ENCODE assay signal across 8 mouse cellular contexts in genomic region chr11:84943948-84944347, GRCm38 (mm10). TPM values are rescaled to one million over a fixed set of nuclear protein-coding genes. Genes with fewer than 3 reads are reported as not detected.
DNase-seq lines count a peak whose midpoint lies in the region; ATAC-seq and TF ChIP-seq lines count a peak whose summit lies in the region.

No protein-coding gene starts in this region.

- DNase-seq in A20 (ENCODE audit: low read depth, low spot score) = peak; percentile 31
- DNase-seq in adrenal gland, adult (ENCODE audit: inconsistent age in 2 of 2, low spot score in 1 of 2) = peak; percentile 44 to 80
- peak; percentile 54 for DNase-seq in forebrain, embryonic 14.5 days (ENCODE audit: low spot score)
- DNase-seq in lung, adult 2 months = peak; percentile 41
- DNase-seq in ovary, postnatal 10 days (ENCODE audit: low spot score) = peak; percentile 35
- no peak for DNase-seq in cerebellum, adult 11-12 months
- no peak for DNase-seq in right cerebral cortex, postnatal 14 days

- TF ChIP-seq CTCF in lung, adult 2 months (IDR thresholded peaks at IDR 0.05; ENCODE audit: insufficient read depth, low read length) = peak; percentile 13; the same call in 1 of the 2 replicates

- WGBS in forebrain, embryonic 14.5 days = 1% methylated on average over 15 of the region's 15 CpGs
- WGBS in intestine, embryonic 16.5 days = under 1% methylated on average over 15 of the region's 15 CpGs
- WGBS in lung, adult 2 months = under 1% methylated on average over 15 of the region's 15 CpGs

- TF ChIP-seq POLR2A in lung, adult 2 months (IDR thresholded peaks at IDR 0.05; ENCODE audit: borderline replicate concordance, extremely low read depth, low read depth, low read length) = no peak

- H3K27ac ChIP-seq in forebrain, embryonic 14.5 days (ENCODE audit: low read depth, low read length) = no peak overlapping the region
- H3K27ac ChIP-seq in intestine, embryonic 16.5 days (ENCODE audit: low read length) = no peak overlapping the region

- H3K9ac ChIP-seq in forebrain, embryonic 14.5 days (ENCODE audit: low read length) = peak overlapping the region; percentile 10; the same call in 1 of the 2 replicates
- no peak overlapping the region for H3K9ac ChIP-seq in intestine, embryonic 16.5 days (ENCODE audit: low read depth, low read length)

- H3K4me2 ChIP-seq in forebrain, embryonic 14.5 days (ENCODE audit: low read length) = peak overlapping the region; percentile 35
- peak overlapping the region; percentile 32; the same call in 1 of the 2 replicates for H3K4me2 ChIP-seq in intestine, embryonic 16.5 days (ENCODE audit: low read depth, low read length)

- H3K4me3 ChIP-seq in forebrain, embryonic 14.5 days (ENCODE audit: low read depth, low read length) = no peak overlapping the region; the same call in 1 of the 2 replicates
- no peak overlapping the region for H3K4me3 ChIP-seq in intestine, embryonic 16.5 days (ENCODE audit: low read length)
- H3K4me3 ChIP-seq in lung, adult 2 months (replicated peaks; ENCODE audit: extremely low read depth, low read depth, low read length) = no peak overlapping the region

- H3K36me3 ChIP-seq in forebrain, embryonic 14.5 days (ENCODE audit: control insufficient read depth, insufficient read depth, low read length) = no peaks in the 10 kb centered on the region
- no peaks in the 10 kb centered on the region for H3K36me3 ChIP-seq in intestine, embryonic 16.5 days (ENCODE audit: control insufficient read depth, insufficient read depth, low read length)

- no peaks in the 10 kb centered on the region for H3K27me3 ChIP-seq in forebrain, embryonic 14.5 days (replicated peaks; ENCODE audit: control insufficient read depth, insufficient read depth, low read length)
- H3K27me3 ChIP-seq in intestine, embryonic 16.5 days (replicated peaks; ENCODE audit: control insufficient read depth, insufficient read depth, low read length) = peaks cover 4% of the 10 kb centered on the region; the same call in 1 of the 2 replicates

- ATAC-seq in forebrain, embryonic 14.5 days = no peak
- peak; percentile 40; the same call in 1 of the 2 replicates for ATAC-seq in intestine, embryonic 16.5 days

- H3K9me3 ChIP-seq in forebrain, embryonic 14.5 days (replicated peaks; ENCODE audit: control insufficient read depth, low read length) = no peaks in the 10 kb centered on the region
- no peaks in the 10 kb centered on the region for H3K9me3 ChIP-seq in intestine, embryonic 16.5 days (ENCODE audit: control insufficient read depth, low read length)

- peaks cover 12% of the 10 kb centered on the region for H3K4me1 ChIP-seq in forebrain, embryonic 14.5 days (ENCODE audit: control insufficient read depth, insufficient read depth, low read length)
- H3K4me1 ChIP-seq in intestine, embryonic 16.5 days (ENCODE audit: control insufficient read depth, insufficient read depth, low read length) = no peaks in the 10 kb centered on the region
- no peaks in the 10 kb centered on the region for H3K4me1 ChIP-seq in lung, adult 2 months (ENCODE audit: control insufficient read depth, insufficient read depth, low read length)

RNA-seq across cellular contexts. Expression of gene Car4, which starts 13.6 kb away (rescaled TPM):
- polyA plus RNA-seq in forebrain, embryonic 14.5 days (2014; fragmentation: Nextera tagmentation; extraction: Ambion mirVana) = 2.7 and 3.8 TPM in 2 replicates
- polyA plus RNA-seq in intestine, embryonic 16.5 days (2015; fragmentation: Nextera tagmentation; extraction: Ambion mirVana) = 0.15 and 0.32 TPM in 2 replicates
- polyA plus RNA-seq in lung, adult 2 months (2012; rRNA removed) = 143 and 190 TPM in 2 replicates

RNA-seq across cellular contexts. Expression of gene Znhit3, which starts 27.8 kb away (rescaled TPM):
- 70.7 and 78.3 TPM in 2 replicates for polyA plus RNA-seq in forebrain, embryonic 14.5 days (2014; fragmentation: Nextera tagmentation; extraction: Ambion mirVana)
- polyA plus RNA-seq in intestine, embryonic 16.5 days (2015; fragmentation: Nextera tagmentation; extraction: Ambion mirVana) = 43.6 and 49.6 TPM in 2 replicates
- polyA plus RNA-seq in lung, adult 2 months (2012; rRNA removed) = 6.5 and 7.7 TPM in 2 replicates

Comparison
In these comparisons a context has a peak if more than half of its experiments do, and no peak if none do; other contexts are left out.
1. DNase-seq: peak in A20 (single experiment), adrenal gland, adult (2 of 2), forebrain, embryonic 14.5 days (single experiment), lung, adult 2 months (single experiment) and ovary, postnatal 10 days (single experiment); none in cerebellum, adult 11-12 months (single experiment) and right cerebral cortex, postnatal 14 days (single experiment).
2. RNA of gene Car4, which starts 13.6 kb away (polyA plus RNA-seq): 143 to 190 TPM in lung, adult 2 months; 2.7 to 3.8 TPM in forebrain, embryonic 14.5 days and 0.15 to 0.32 TPM in intestine, embryonic 16.5 days; every median in the first group is over 10 times any median in the second.